Mouse (Mus musculus) thymus, postnatal 25 days (tissue): ENCODE data around the gene Atxn2.
"Not testable (repeated sequence)": the region's sequence is repeated elsewhere in the genome, so short reads cannot be mapped to it uniquely, and the experiment has no call there.

Experiments used
- DNase-seq: peaks from one replicate; pipeline ENCODE4 v3.0.0; 2022

The Atxn2 gene

GRCm38 (mm10) chr5:121712232-121712933, 1.2 kb downstream of the Atxn2 start:
- peak; percentile 30 for DNase-seq

GRCm38 (mm10) chr5:121712934-121713538, 1.9 kb downstream of the Atxn2 start:
- peak; percentile 24 for DNase-seq

GRCm38 (mm10) chr5:121714331-121714730, 3.2 kb downstream of the Atxn2 start:
- DNase-seq: peak; percentile 21

GRCm38 (mm10) chr5:121714928-121715327, 3.8 kb downstream of the Atxn2 start:
- DNase-seq: no peak

GRCm38 (mm10) chr5:121718462-121718861, 7.3 kb downstream of the Atxn2 start:
- no peak for DNase-seq

- no peak for DNase-seq
These were observed 9.9 kb downstream of the Atxn2 start for GRCm38 (mm10) chr5:121720888-121721585.

- DNase-seq: no peak
These were observed 10.7 kb downstream of the Atxn2 start for GRCm38 (mm10) chr5:121721841-121722240.

- DNase-seq: no peak
These were observed 13.5 kb downstream of the Atxn2 start for GRCm38 (mm10) chr5:121724678-121725077.

GRCm38 (mm10) chr5:121730057-121730456, 18.9 kb downstream of the Atxn2 start:
- no peak for DNase-seq

- no peak for DNase-seq
These were observed 25.5 kb downstream of the Atxn2 start for GRCm38 (mm10) chr5:121736641-121737040.

- not testable (repeated sequence) for DNase-seq
These were observed 27.0 kb downstream of the Atxn2 start for GRCm38 (mm10) chr5:121738162-121738561.

GRCm38 (mm10) chr5:121738576-121739191, 27.5 kb downstream of the Atxn2 start:
- DNase-seq: no peak

- DNase-seq: no peak
These were observed 29.4 kb downstream of the Atxn2 start for GRCm38 (mm10) chr5:121740516-121740915.

GRCm38 (mm10) chr5:121742915-121743314, 31.8 kb downstream of the Atxn2 start:
- DNase-seq: no peak

GRCm38 (mm10) chr5:121747884-121748594, 36.9 kb downstream of the Atxn2 start:
- not testable (repeated sequence) for DNase-seq

- DNase-seq: no peak
These were observed 38.5 kb downstream of the Atxn2 start for GRCm38 (mm10) chr5:121749633-121750032.

- no peak for DNase-seq
These were observed 46.8 kb downstream of the Atxn2 start for GRCm38 (mm10) chr5:121757900-121758299.

- no peak for DNase-seq
These were observed 47.2 kb downstream of the Atxn2 start for GRCm38 (mm10) chr5:121758341-121758740.

- no peak for DNase-seq
These were observed 48.8 kb downstream of the Atxn2 start for GRCm38 (mm10) chr5:121759921-121760320.

- no peak for DNase-seq
These were observed 50.3 kb downstream of the Atxn2 start for GRCm38 (mm10) chr5:121761459-121761858.

- DNase-seq: no peak
These were observed 51.8 kb downstream of the Atxn2 start for GRCm38 (mm10) chr5:121762949-121763348.

- peak; percentile 14 for DNase-seq
These were observed 53.9 kb downstream of the Atxn2 start for GRCm38 (mm10) chr5:121765020-121765419.
